Mouse (Mus musculus): ENCODE measurements around the gene Mtrf1l. TPM values are rescaled to one million over a fixed set of nuclear protein-coding genes. Genes with fewer than 3 reads are reported as not detected.
A peak's percentile ranks its signal among the peaks of the same experiment; 100 is the strongest.

Mtrf1l gene
- 14.2 TPM for polyA plus RNA-seq (2021)

- peak; percentile 94 for ATAC-seq
- DNase-seq (ENCODE audit: low read depth, low spot score): peak; percentile 97
- H3K27me3 ChIP-seq: peaks cover 36% of the 10 kb centered on the region
- ChIA-PET POLR2A (interaction anchor here (1.4 kb wide), 1 partner anchor 18 kb away, joined by 3 read pairs; the partner anchor contains the start of gene Fbxo5), CTCF (interaction anchor here (1.0 to 5.6 kb wide), 6 partner anchors 10 to 37 kb away, joined by 3 to 28 read pairs (median 10); partner anchors contain the start of gene Fbxo5)
- TF ChIP-seq CTCF (IDR thresholded peaks at IDR 0.05): no peak
- in situ Hi-C loops (cut with MboI; ENCODE audit: low pct_unique_long_range_greater_than_20kb): loop anchor here (25.0 kb wide), 6 partner anchors 612 to 1963 kb away; partner anchors contain the start of genes Ginm1, Ppil4 and Zbtb2
Measured at GRCm38 (mm10) chr10:5823740-5824491, at the start of gene Mtrf1l. Gene Mtrf1l (minus strand): TSS chr10:5823910.

GRCm38 (mm10) chr10:5871081-5871480 is 47.4 kb upstream of the Mtrf1l start:
- CTCF ChIA-PET: interaction anchor here (1.0 to 1.5 kb wide), 3 partner anchors 8 to 29 kb away, joined by 3 to 5 read pairs (median 3); no protein-coding TSS in a partner anchor
- in situ Hi-C loops (cut with MboI; ENCODE audit: low pct_unique_long_range_greater_than_20kb): loop anchor here (25.0 kb wide), 1 partner anchor 816 kb away; no protein-coding TSS in a partner anchor

GRCm38 (mm10) chr10:5867981-5868552 is 44.4 kb upstream of the Mtrf1l start:
- DNase-seq (ENCODE audit: low read depth, low spot score): peak; percentile 60
- POLR2A ChIA-PET: no interaction called here
- peak; percentile 96 for ATAC-seq

More at GRCm38 (mm10) chr10:5871081-5871480, 47.4 kb upstream of the Mtrf1l start:
- no peaks in the 10 kb centered on the region for H3K27me3 ChIP-seq
- POLR2A ChIA-PET: no interaction called here
- ATAC-seq: no peak
- DNase-seq (ENCODE audit: low read depth, low spot score): no peak
- TF ChIP-seq CTCF (IDR thresholded peaks at IDR 0.05): no peak

GRCm38 (mm10) chr10:5865996-5866395 is 42.3 kb upstream of the Mtrf1l start:
- H3K27me3 ChIP-seq: no peaks in the 10 kb centered on the region
- CTCF ChIA-PET: no interaction called here
- in situ Hi-C loops (cut with MboI; ENCODE audit: low pct_unique_long_range_greater_than_20kb): loop anchor here (25.0 kb wide), 1 partner anchor 821 kb away; no protein-coding TSS in a partner anchor
- POLR2A ChIA-PET: no interaction called here
- TF ChIP-seq CTCF (IDR thresholded peaks at IDR 0.05): peak; percentile 31
- ATAC-seq (no peak), DNase-seq (ENCODE audit: low read depth, low spot score) (no peak)

More at GRCm38 (mm10) chr10:5867981-5868552, 44.4 kb upstream of the Mtrf1l start:
- H3K27me3 ChIP-seq: no peaks in the 10 kb centered on the region
- CTCF ChIA-PET: interaction anchor here (1.0 kb wide), 1 partner anchor 10 kb away, joined by 3 read pairs; no protein-coding TSS in a partner anchor
- TF ChIP-seq CTCF (IDR thresholded peaks at IDR 0.05): no peak
- in situ Hi-C loops (cut with MboI; ENCODE audit: low pct_unique_long_range_greater_than_20kb): loop anchor here (25.0 kb wide), 1 partner anchor 819 kb away; no protein-coding TSS in a partner anchor

GRCm38 (mm10) chr10:5862669-5863068 is 39.0 kb upstream of the Mtrf1l start:
- H3K27me3 ChIP-seq: no peaks in the 10 kb centered on the region
- TF ChIP-seq CTCF (IDR thresholded peaks at IDR 0.05): peak; percentile 25
- ATAC-seq: no peak
- in situ Hi-C loops (cut with MboI; ENCODE audit: low pct_unique_long_range_greater_than_20kb): loop anchor here (25.0 kb wide), 1 partner anchor 825 kb away; no protein-coding TSS in a partner anchor
- CTCF ChIA-PET: interaction anchor here (1.1 kb wide), 1 partner anchor 9 kb away, joined by 3 read pairs; no protein-coding TSS in a partner anchor
- POLR2A ChIA-PET: no interaction called here
- no peak for DNase-seq (ENCODE audit: low read depth, low spot score)

GRCm38 (mm10) chr10:5860849-5861248 is 37.1 kb upstream of the Mtrf1l start:
- POLR2A ChIA-PET: interaction anchor here (0.8 kb wide), 1 partner anchor 14 kb away, joined by 5 read pairs; no protein-coding TSS in a partner anchor
- CTCF ChIA-PET: interaction anchor here (1.7 to 1.9 kb wide), 2 partner anchors 10 to 12 kb away, joined by 3 to 5 read pairs; no protein-coding TSS in a partner anchor
- DNase-seq (ENCODE audit: low read depth, low spot score) (no peak), ATAC-seq (no peak)
- TF ChIP-seq CTCF (IDR thresholded peaks at IDR 0.05): no peak
- H3K27me3 ChIP-seq: no peaks in the 10 kb centered on the region
- in situ Hi-C loops (cut with MboI; ENCODE audit: low pct_unique_long_range_greater_than_20kb): loop anchor here (25.0 kb wide), 1 partner anchor 826 kb away; no protein-coding TSS in a partner anchor

- ATAC-seq (no peak), DNase-seq (ENCODE audit: low read depth, low spot score) (no peak)
- in situ Hi-C loops (cut with MboI; ENCODE audit: low pct_unique_long_range_greater_than_20kb): loop anchor here (25.0 kb wide), 1 partner anchor 828 kb away; no protein-coding TSS in a partner anchor
- POLR2A ChIA-PET: no interaction called here
- H3K27me3 ChIP-seq: no peaks in the 10 kb centered on the region
- peak; percentile 61 for TF ChIP-seq CTCF (IDR thresholded peaks at IDR 0.05)
- CTCF ChIA-PET: interaction anchor here (1.9 kb wide), 1 partner anchor 11 kb away, joined by 5 read pairs; no protein-coding TSS in a partner anchor
Measured at GRCm38 (mm10) chr10:5859729-5860128, 36.0 kb upstream of the Mtrf1l start.

GRCm38 (mm10) chr10:5857996-5858549 is 34.4 kb upstream of the Mtrf1l start:
- DNase-seq (ENCODE audit: low read depth, low spot score) (no peak), ATAC-seq (no peak)
- no peaks in the 10 kb centered on the region for H3K27me3 ChIP-seq
- POLR2A ChIA-PET: no interaction called here
- TF ChIP-seq CTCF (IDR thresholded peaks at IDR 0.05): no peak
- CTCF ChIA-PET: interaction anchor here (0.8 kb wide), 1 partner anchor 10 kb away, joined by 3 read pairs; no protein-coding TSS in a partner anchor
- in situ Hi-C loops (cut with MboI; ENCODE audit: low pct_unique_long_range_greater_than_20kb): loop anchor here (25.0 kb wide), 1 partner anchor 829 kb away; no protein-coding TSS in a partner anchor

- no peak for TF ChIP-seq CTCF (IDR thresholded peaks at IDR 0.05)
- no peaks in the 10 kb centered on the region for H3K27me3 ChIP-seq
- ATAC-seq (peak; percentile 83), DNase-seq (ENCODE audit: low read depth, low spot score) (peak; percentile 28)
- ChIA-PET CTCF (interaction anchor here (1.2 kb wide), 1 partner anchor 52 kb away, joined by 3 read pairs; no protein-coding TSS in a partner anchor), POLR2A (no interaction called here)
- in situ Hi-C loops (cut with MboI; ENCODE audit: low pct_unique_long_range_greater_than_20kb): loop anchor here (25.0 kb wide), 1 partner anchor 834 kb away; no protein-coding TSS in a partner anchor
Measured at GRCm38 (mm10) chr10:5853290-5853868, 29.7 kb upstream of the Mtrf1l start.

All from Patski (cell line).